Mouse (Mus musculus) neural tube, embryonic 12.5 days (tissue): Measurements from ENCODE around the gene Fam192a. TPM values are rescaled to one million over a fixed set of nuclear protein-coding genes. Genes with fewer than 3 reads are reported as not detected.

ENCODE experiments used
- ATAC-seq: fragments of 200-750 bp; cut with Nextera tagmentation; 2 replicates; pipeline ENCODE4 v1.8.0; 2017; ENCODE audit warnings: low read depth, mild to moderate bottlenecking, moderate TSS enrichment, moderate library complexity; ENCODE audit not compliant: low FRiP score
- H3K27ac ChIP-seq: fragments of 300-500 bp; sonication (generic); 2 replicates; pipeline ENCODE4 v1.5.1; 2016
- H3K27me3 ChIP-seq: fragments of 300-500 bp; sonication (generic); replicated peaks from 2 replicates; pipeline ENCODE4 v1.6.1; 2016; ENCODE audit warnings: mild to moderate bottlenecking
- H3K36me3 ChIP-seq: fragments of 300-500 bp; sonication (generic); 2 replicates; pipeline ENCODE4 v1.6.1; 2016; ENCODE audit warnings: mild to moderate bottlenecking
- H3K4me1 ChIP-seq: fragments of 300-500 bp; sonication (generic); 2 replicates; pipeline ENCODE4 v1.6.1; 2016
- H3K4me2 ChIP-seq: fragments of 300-500 bp; sonication (generic); replicated peaks from 2 replicates; pipeline ENCODE4 v1.6.1; 2016; ENCODE audit warnings: mild to moderate bottlenecking
- H3K4me3 ChIP-seq: fragments of 300-500 bp; sonication (generic); 2 replicates; pipeline ENCODE4 v1.5.1; 2016
- H3K9ac ChIP-seq: fragments of 300-500 bp; sonication (generic); 2 replicates; pipeline ENCODE4 v1.6.1; 2016; ENCODE audit warnings: mild to moderate bottlenecking
- H3K9me3 ChIP-seq: fragments of 300-500 bp; sonication (generic); 2 replicates; pipeline ENCODE4 v1.6.1; 2016; ENCODE audit warnings: mild to moderate bottlenecking
- WGBS: fragments of 180-500 bp; shearing (Covaris S2); methylation state at CpG from one replicate; pipeline ENCODE4 v1.1.7; 2016; 5-methylcytosine and 5-hydroxymethylcytosine counted together
- polyA plus RNA-seq: library from polyadenylated mRNA; unstranded; fragments of >200 nt; fragmentation: Nextera tagmentation; extraction: Ambion mirVana; gene quantifications from 2 replicates; pipeline ENCODE4 v1.2.1, GENCODE M21; 2016

The Fam192a gene
- polyA plus RNA-seq, 1 experiment from 2014 or later = 105 TPM

DNA sequence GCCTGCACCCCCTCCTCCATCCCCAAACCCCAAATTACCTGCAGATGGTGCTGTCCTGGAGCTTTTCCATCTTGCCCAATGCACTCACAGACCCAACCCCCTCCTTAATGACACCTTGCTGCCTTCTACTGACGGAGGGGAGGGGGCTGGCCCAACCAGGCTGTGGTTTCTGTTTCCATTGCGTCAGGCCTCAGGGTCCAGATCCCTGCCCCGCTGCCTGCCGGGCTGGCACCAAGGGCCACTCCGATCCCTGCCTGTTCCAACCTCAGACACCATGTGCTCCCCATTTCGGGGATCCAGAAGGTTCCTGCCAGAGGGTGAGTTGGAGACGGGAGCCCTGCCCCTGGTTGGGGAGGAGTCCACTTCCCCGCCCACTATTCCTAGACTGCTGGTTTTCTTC lies 57.8 kb downstream of the Fam192a start:
- Histone ChIP-seq H3K36me3 (no peaks in the 10 kb centered on the region), H3K4me2 (no peak overlapping the region), H3K9me3 (no peaks in the 10 kb centered on the region), H3K9ac (no peak overlapping the region), H3K4me3 (no peak overlapping the region), H3K27me3 (no peaks in the 10 kb centered on the region), H3K4me1 (no peaks in the 10 kb centered on the region), H3K27ac (no peak overlapping the region)
- WGBS = 66% methylated on average over 8 of the region's 8 CpGs
- ATAC-seq = no peak

DNA sequence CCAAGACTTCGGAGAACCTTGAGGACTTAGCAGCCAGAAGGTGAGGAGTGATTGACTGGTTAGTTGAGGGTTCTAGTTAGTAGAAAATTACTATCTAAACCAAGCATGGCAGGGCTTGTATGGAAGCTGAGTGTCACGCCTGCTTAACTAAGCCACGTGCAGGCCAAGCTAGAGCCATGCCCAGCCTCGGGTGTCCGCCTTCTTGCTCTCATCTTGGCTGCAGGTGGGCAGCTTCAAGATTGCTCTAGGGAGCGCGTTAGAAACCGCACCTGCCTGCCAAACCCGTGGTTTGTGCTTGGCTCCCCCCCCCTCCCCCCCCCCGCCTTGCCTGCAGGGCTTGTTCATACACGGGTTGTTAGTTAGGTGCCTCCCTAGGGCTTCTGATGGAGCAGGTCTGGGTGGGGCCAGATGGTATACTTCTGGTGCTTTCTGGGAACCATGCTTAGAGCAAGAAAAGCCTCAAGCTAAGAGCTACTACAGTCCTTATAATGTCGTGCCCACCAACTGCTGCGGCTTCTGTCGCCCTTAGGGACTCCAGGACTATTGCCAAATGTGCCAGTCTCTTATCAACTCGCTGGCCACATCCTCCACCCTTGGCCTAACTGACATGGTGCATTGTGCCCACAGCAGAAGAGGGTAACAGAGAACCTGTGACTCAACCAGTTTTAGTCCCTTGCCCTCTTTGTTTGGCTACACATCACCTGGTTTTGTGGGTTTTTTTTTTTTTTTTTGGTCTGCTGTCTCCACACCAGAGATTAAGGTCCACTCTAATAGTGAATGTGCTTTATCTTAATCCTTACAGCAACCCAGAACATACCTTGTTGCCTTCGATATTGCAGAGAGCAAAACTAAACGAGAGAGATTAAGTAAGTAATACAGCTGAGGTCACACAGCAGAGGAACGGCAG lies 60.7 kb downstream of the Fam192a start:
- no peak overlapping the region for H3K4me3 ChIP-seq
- WGBS = 80% methylated on average over 18 of the region's 18 CpGs
- no peak overlapping the region for H3K4me2 ChIP-seq
- H3K27me3 ChIP-seq = peaks cover 6% of the 10 kb centered on the region; the same call in 1 of the 2 replicates
- ATAC-seq = no peak
- H3K4me1 ChIP-seq = no peaks in the 10 kb centered on the region
- no peaks in the 10 kb centered on the region for H3K36me3 ChIP-seq
- no peak overlapping the region for H3K9ac ChIP-seq
- H3K27ac ChIP-seq = no peak overlapping the region
- no peaks in the 10 kb centered on the region for H3K9me3 ChIP-seq

DNA sequence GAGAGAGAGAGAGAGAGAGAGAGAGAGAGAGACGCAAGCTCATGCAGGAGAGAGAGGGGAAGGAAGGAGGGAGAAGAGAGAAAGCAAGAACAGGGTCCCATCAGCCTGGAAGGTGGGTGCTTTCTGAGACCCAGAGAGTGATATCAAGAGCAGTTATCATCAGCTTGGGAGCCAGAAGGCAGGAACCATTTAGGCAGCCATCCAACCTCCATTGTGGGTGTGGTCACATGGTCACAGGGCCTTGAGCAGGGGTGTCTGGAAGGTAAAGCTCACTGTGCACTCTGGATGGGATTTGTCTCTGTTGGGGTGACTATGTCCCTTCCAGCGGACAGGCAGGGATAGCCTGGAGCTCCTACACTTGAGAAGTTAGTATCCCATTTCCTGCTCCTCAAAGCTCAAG lies 61.8 kb downstream of the Fam192a start:
- ATAC-seq = no peak
- WGBS = 93% methylated on average over 2 of the region's 2 CpGs

DNA sequence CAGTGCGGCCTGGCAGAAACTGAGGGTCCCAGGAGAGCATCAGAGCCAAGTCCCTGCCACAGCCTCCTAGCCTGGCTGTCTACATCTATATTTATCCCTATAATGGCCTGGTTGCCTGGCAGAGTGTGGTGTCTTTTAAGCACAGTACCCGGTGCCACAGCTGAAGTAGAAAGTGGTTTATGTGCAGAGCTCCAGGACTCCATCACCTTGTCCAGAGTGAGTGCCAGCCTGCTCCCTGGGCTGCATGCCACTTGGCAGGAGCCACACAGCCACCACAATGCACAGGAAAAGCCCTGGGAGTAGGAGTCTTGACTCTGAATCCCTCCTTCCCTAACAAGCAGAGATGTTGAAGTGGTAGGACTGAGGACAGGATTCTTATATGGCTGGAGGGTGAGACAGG lies 64.3 kb downstream of the Fam192a start:
- Histone ChIP-seq H3K4me1 (peaks cover 22% of the 10 kb centered on the region), H3K27me3 (peaks cover 29% of the 10 kb centered on the region), H3K4me3 (no peak overlapping the region), H3K9me3 (no peaks in the 10 kb centered on the region), H3K4me2 (no peak overlapping the region), H3K36me3 (no peaks in the 10 kb centered on the region), H3K27ac (no peak overlapping the region), H3K9ac (no peak overlapping the region)
- ATAC-seq = no peak
- WGBS = 85% methylated on average over 2 of the region's 2 CpGs

More for the DNA sequence above, 61.8 kb downstream of the Fam192a start:
- H3K4me1 ChIP-seq = 0 out of 2 replicates have a peak, but pooled peaks cover 4% of the 10 kb centered on the region
- H3K36me3 ChIP-seq = no peaks in the 10 kb centered on the region
- H3K4me2 ChIP-seq = no peak overlapping the region
- no peak overlapping the region for H3K9ac ChIP-seq
- no peak overlapping the region for H3K27ac ChIP-seq
- peaks cover 6% of the 10 kb centered on the region; the same call in 1 of the 2 replicates for H3K27me3 ChIP-seq
- H3K9me3 ChIP-seq = no peaks in the 10 kb centered on the region
- no peak overlapping the region for H3K4me3 ChIP-seq

DNA sequence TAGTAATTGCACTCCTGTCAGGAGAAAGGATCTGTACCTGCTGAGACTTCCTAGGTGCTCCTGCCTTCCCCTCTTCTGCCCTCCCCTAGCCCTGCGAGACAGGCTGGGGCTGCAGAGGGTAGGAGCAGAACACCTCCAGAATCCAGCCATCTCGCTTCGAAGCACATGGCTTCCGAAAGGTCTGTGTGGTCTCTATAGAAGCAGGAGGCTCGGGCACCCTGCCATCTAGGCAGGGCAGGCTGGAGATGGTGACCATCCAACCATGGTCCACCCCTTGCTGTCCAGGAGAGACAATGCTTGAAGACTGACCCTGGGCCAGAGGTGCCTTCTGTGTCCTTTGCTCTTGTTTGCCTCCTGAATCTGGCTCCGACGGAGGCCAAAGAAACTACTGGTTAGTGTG lies 66.2 kb downstream of the Fam192a start:
- H3K4me2 ChIP-seq = no peak overlapping the region
- H3K4me3 ChIP-seq = no peak overlapping the region
- no peaks in the 10 kb centered on the region for H3K9me3 ChIP-seq
- peaks cover 41% of the 10 kb centered on the region for H3K27me3 ChIP-seq
- H3K36me3 ChIP-seq = no peaks in the 10 kb centered on the region
- H3K4me1 ChIP-seq = peaks cover 22% of the 10 kb centered on the region
- WGBS = 82% methylated on average over 7 of the region's 7 CpGs
- H3K27ac ChIP-seq = no peak overlapping the region
- H3K9ac ChIP-seq = no peak overlapping the region
- ATAC-seq = no peak

DNA sequence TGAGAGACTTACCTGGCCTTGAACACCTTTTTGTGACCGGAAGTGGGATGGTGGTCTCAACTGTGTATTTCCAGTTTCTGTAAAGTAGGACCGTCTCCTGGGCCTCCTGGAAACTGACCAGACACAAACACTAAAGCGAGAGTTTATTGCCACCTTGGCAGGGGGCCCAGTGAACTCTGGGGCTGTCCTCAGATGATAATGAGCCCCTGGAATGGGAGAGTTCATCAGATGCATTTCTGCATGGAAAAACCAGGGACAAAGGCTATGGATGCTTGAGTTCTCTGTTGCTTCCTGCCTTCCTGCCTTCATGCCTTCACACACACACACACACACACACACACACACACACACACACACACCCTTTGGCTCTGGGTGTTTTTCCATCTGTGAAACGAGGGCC lies 67.2 kb downstream of the Fam192a start:
- 19% methylated on average over 4 of the region's 4 CpGs for WGBS
- Histone ChIP-seq H3K9ac (no peak overlapping the region), H3K27me3 (peaks cover 46% of the 10 kb centered on the region), H3K4me2 (peak overlapping the region; percentile 24; the same call in 1 of the 2 replicates), H3K27ac (no peak overlapping the region), H3K9me3 (no peaks in the 10 kb centered on the region), H3K36me3 (no peaks in the 10 kb centered on the region), H3K4me1 (peaks cover 22% of the 10 kb centered on the region), H3K4me3 (no peak overlapping the region)
- ATAC-seq = no peak

DNA sequence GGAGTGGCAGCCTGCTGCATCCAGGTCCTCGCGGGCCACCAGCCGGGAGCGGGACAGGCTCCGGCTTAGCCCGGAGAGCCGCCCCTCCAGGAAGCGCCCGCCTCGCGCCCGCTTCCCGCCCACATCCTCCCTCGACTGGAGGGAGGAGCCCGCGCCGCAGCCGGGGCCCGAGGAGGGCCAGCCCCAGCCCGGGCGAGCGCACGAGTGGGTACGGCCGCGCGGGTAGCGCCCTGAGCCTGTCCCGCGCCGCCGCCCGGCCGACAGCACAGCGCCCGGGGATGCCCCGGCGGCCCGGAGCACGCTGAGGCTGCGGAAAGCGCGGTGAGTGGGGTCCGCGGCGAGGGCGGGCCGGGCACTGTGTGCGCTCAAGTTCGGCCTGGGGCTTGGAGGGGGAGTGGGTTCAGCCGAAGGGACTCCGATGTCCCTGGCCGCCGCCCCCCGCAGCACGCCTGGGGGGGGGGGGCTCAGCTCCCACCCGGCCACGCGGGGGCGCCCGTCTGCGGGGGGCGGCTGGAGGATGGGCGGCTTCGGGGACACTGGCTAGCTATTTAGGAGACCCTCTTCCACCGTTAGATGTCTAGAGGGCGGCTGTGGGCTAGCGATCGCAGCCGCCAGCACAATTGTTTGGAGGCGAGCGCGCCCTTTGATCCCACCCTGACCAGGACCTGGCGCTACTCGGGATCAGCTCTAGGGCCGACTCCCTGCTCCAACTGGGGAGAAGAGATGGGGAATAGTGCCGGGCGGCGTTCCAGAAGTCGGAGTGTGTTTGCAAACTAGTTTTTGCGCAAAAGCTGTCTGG lies 68.7 kb downstream of the Fam192a start, which contains the start of gene Cpne2:
Gene Cpne2 (plus strand): TSS at position 118 of the 799 bp plus-strand sequence.
- peak within 1 kb of the TSS; percentile 95 for H3K4me2 ChIP-seq
- H3K27me3 ChIP-seq = peaks cover 46% of the 10 kb centered on the region
- ATAC-seq = peak; percentile 77
- H3K9ac ChIP-seq = peak within 1 kb of the TSS; percentile 76
- H3K4me3 ChIP-seq = peak within 1 kb of the TSS; percentile 58
- WGBS = under 1% methylated on average over 78 of the region's 81 CpGs
- peaks cover 22% of the 10 kb centered on the region for H3K4me1 ChIP-seq
- H3K36me3 ChIP-seq = no peaks in the 10 kb centered on the region
- H3K27ac ChIP-seq = no peak within 1 kb of the TSS
- H3K9me3 ChIP-seq = no peaks in the 10 kb centered on the region

DNA sequence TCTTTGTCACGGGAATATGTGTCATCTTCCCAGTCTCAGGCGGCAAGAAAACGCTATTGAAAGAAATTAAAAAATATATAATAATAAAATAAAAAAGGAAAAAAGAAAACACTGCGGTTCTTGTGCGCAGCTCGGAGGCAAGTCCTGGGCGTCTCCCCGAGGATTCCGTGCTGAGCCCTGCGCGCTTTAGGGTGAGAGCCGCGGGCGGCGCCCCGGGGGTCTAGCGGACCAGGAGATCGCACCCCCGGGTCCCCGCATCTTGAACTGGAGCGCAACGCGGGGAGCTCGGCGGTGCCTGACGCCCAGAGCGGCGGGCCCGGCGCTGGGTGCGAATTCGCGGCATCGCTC lies 69.3 kb downstream of the Fam192a start:
- H3K9me3 ChIP-seq = no peaks in the 10 kb centered on the region
- peaks cover 22% of the 10 kb centered on the region for H3K4me1 ChIP-seq
- peak overlapping the region; percentile 58 for H3K4me3 ChIP-seq
- ATAC-seq = no peak
- under 1% methylated on average over 34 of the region's 34 CpGs for WGBS
- peak overlapping the region; percentile 76 for H3K9ac ChIP-seq
- H3K36me3 ChIP-seq = no peaks in the 10 kb centered on the region
- no peak overlapping the region for H3K27ac ChIP-seq
- H3K27me3 ChIP-seq = peaks cover 46% of the 10 kb centered on the region
- H3K4me2 ChIP-seq = peak overlapping the region; percentile 95

DNA sequence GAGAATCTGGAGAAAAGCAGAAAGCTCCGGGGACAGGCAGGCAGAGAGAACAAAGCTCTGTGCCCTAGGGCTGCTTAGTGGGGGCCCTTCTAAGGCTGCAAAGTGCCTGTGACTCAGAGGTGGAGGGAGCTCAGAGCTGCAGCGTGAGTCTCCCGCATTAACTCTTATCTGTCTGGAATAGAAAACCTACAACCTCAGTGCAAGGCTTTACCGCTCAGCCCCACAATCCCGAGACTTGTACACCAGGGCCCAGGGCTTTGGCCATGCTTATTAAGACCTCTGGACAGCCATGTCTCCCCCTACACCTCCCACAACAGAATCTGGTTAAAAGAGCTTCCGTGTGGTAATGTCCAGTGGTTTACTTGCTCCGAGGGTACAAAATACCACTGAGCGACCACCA lies 69.8 kb downstream of the Fam192a start:
- Histone ChIP-seq H3K9ac (no peak overlapping the region), H3K9me3 (no peaks in the 10 kb centered on the region), H3K4me1 (peaks cover 22% of the 10 kb centered on the region), H3K27ac (no peak overlapping the region), H3K4me2 (peak overlapping the region; percentile 95), H3K4me3 (no peak overlapping the region), H3K27me3 (peaks cover 42% of the 10 kb centered on the region), H3K36me3 (no peaks in the 10 kb centered on the region)
- 2% methylated on average over 8 of the region's 8 CpGs for WGBS
- ATAC-seq = no peak

DNA sequence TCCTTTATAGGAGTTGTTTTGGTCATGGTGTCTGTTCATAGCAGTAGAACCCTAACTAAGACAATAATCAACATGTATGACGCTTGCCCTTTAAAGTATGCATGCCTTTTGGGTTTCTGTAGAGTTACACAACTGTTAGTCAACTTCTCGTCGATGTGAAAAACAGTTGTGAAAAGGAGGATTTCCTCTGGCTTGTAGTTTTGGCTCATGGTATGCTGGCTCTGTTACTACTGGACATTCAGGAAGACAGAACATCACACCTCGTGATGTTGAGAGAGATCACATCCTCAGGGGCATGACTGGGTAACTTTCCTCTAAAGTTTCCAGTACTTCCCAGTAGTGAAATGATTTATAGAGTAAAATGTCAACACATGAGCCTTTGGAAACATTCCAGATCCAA lies 71.2 kb downstream of the Fam192a start:
- Histone ChIP-seq H3K4me3 (no peak overlapping the region), H3K4me1 (peaks cover 21% of the 10 kb centered on the region), H3K36me3 (no peaks in the 10 kb centered on the region), H3K27ac (no peak overlapping the region), H3K9ac (no peak overlapping the region), H3K4me2 (no peak overlapping the region), H3K9me3 (no peaks in the 10 kb centered on the region), H3K27me3 (peaks cover 40% of the 10 kb centered on the region)
- ATAC-seq = no peak
- 94% methylated on average over 4 of the region's 4 CpGs for WGBS

DNA sequence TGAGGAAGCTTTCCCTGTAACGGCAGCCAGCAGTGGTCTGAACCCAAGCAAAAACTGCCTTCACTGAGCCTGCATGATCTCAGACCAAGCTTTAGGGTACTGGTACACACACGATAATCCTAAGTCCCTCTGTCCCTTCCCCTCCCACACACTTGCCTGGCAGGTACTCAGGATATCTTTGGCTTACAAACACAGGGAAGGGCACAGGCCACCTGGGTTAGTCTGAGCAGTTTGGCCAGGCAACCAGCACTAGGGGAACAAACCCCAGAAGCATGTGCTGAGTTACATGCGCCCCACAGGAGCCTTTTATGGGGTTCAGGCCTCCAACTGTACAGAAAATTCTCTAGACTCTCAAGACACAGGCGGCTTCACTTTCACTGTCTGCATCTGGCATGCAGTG lies 71.9 kb downstream of the Fam192a start:
- Histone ChIP-seq H3K4me2 (no peak overlapping the region), H3K9me3 (no peaks in the 10 kb centered on the region), H3K27ac (no peak overlapping the region), H3K36me3 (no peaks in the 10 kb centered on the region), H3K4me3 (no peak overlapping the region), H3K4me1 (peaks cover 16% of the 10 kb centered on the region), H3K9ac (no peak overlapping the region), H3K27me3 (peaks cover 39% of the 10 kb centered on the region)
- no peak for ATAC-seq
- WGBS = 72% methylated on average over 4 of the region's 4 CpGs

DNA sequence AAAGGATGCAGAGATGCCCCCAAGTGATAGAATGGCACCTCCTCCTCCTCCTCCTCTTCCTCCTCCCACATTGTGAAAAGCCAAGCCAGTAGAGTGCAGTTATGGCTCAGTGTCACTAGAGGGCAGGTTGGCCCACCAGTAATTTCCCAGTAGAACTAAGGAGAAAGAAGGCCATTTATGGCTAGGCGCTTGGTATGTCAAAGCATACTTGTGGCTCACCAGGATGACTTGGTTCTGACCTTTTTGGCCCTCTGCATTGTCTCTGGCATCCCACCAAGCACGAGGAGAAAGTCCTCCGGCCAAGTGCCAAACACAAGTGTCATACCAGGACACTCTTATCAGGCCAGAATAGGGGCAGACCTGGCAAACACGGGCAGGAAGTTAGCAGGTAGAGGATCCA lies 73.6 kb downstream of the Fam192a start:
- Histone ChIP-seq H3K4me1 (peaks cover 7% of the 10 kb centered on the region; the same call in 1 of the 2 replicates), H3K9ac (no peak overlapping the region), H3K27ac (no peak overlapping the region), H3K27me3 (peaks cover 24% of the 10 kb centered on the region), H3K9me3 (no peaks in the 10 kb centered on the region), H3K4me2 (no peak overlapping the region), H3K36me3 (no peaks in the 10 kb centered on the region), H3K4me3 (no peak overlapping the region)
- WGBS = 41% methylated on average over 4 of the region's 4 CpGs
- ATAC-seq = no peak
